Mouse (Mus musculus): ENCODE measurements around the gene Abcg5.

Gene Abcg5

DNA sequence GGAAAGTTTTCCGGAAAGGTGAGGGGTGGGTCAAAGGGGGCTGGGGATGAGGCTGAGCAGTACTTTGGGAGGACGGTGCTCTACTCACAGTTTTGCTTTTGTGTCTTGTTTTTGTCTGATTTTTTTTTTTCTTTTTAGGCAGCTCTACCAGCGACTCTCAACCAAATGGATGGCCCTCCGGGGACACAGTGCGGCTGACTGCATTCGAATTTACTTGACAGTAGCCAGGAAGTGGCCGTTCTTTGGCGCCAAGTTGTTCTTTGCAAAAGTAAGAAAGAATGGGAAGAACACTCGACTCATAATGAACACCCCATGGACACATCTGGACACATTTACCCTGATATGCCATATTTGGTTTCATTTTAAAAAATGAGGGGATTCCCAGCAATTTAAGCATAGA lies 71.3 kb downstream of the Abcg5 start:
- DNase-seq (ENCODE audit: low spot score in 2 of 2): no peak

DNA sequence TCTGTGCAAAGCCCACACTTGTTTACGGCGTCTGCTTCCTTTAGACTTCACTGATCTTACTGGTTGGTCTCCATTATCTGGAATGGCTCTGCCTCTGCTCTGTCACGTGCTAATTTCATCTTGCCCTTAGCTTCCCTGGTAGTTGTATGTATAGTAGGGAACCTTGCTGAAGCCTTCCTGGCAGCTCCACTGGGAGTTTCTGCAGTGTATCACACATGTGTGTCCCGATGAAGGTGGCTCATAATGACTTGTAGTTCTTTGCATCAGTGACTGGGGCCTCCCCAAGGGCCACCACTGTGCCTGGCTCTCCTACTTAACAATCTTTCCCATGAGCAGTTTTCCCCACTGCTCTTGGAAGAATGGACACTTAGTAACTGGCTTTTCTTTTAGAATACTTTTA lies 74.2 kb downstream of the Abcg5 start:
- no peak for DNase-seq (ENCODE audit: low spot score in 2 of 2)
